Mouse (Mus musculus): ENCODE measurements around the gene Sla2.

DNA sequence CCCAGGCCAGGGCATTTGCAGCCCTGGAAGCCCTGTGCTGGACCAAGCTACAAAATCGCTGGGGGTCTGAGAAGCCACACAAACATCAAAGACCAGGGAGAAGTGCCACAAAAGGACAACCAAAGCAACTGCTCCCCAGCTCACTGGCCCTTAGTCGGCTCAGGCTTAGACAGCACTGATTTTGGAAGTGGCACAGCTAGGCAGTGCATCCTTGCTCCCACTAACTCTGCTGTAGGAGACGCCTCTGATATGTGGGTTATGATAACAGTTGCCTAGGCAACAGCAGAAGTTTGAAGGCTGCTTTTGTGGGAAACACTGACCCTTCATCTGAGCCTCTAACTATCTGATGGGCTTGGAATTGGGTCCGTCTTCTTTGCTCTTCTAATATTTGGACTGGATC lies 12.2 kb upstream of the Sla2 start:
- TF ChIP-seq IRF4 (IDR thresholded peaks at IDR 0.05; ENCODE audit: low read depth, low read length), result no peak
- TF ChIP-seq CTCF (conservative IDR thresholded peaks at IDR 0.05 in 1 of 2, IDR thresholded peaks at IDR 0.05 in 1 of 2; ENCODE audit: low read depth in 2 of 2, low read length in 2 of 2), result no peak
- TF ChIP-seq POLR2A (IDR thresholded peaks at IDR 0.05; ENCODE audit: low read depth, low read length), result no peak
- TF ChIP-seq RCOR1 (conservative IDR thresholded peaks at IDR 0.05; ENCODE audit: low read depth, low read length), result no peak
- TF ChIP-seq JUND (conservative IDR thresholded peaks at IDR 0.05; ENCODE audit: low read depth, low read length), result no peak
- TF ChIP-seq ZNF384 (IDR thresholded peaks at IDR 0.05; ENCODE audit: low read depth, low read length), result no peak
- no peak for TF ChIP-seq EP300 (IDR thresholded peaks at IDR 0.05; ENCODE audit: low read length)
- TF ChIP-seq SMC3 (IDR thresholded peaks at IDR 0.05; ENCODE audit: low read depth, low read length), result no peak
- TF ChIP-seq E2F4 (IDR thresholded peaks at IDR 0.05; ENCODE audit: insufficient replicate concordance, low read depth, low read length), result no peak
- no peak for TF ChIP-seq USF1 (IDR thresholded peaks at IDR 0.05; ENCODE audit: low read depth, low read length)
- TF ChIP-seq TBP (conservative IDR thresholded peaks at IDR 0.05; ENCODE audit: low read depth, low read length), result no peak
